Mouse (Mus musculus) layer of hippocampus, adult 9-10 months (tissue): ENCODE results near the gene Cox18.
"Not testable (repeated sequence)": the region's sequence is repeated elsewhere in the genome, so short reads cannot be mapped to it uniquely, and the experiment has no call there.

Experiments used
- DNase-seq: peaks from one replicate; pipeline ENCODE4 v3.0.0; 2022; ENCODE audit warnings: low spot score

The Cox18 gene

DNA sequence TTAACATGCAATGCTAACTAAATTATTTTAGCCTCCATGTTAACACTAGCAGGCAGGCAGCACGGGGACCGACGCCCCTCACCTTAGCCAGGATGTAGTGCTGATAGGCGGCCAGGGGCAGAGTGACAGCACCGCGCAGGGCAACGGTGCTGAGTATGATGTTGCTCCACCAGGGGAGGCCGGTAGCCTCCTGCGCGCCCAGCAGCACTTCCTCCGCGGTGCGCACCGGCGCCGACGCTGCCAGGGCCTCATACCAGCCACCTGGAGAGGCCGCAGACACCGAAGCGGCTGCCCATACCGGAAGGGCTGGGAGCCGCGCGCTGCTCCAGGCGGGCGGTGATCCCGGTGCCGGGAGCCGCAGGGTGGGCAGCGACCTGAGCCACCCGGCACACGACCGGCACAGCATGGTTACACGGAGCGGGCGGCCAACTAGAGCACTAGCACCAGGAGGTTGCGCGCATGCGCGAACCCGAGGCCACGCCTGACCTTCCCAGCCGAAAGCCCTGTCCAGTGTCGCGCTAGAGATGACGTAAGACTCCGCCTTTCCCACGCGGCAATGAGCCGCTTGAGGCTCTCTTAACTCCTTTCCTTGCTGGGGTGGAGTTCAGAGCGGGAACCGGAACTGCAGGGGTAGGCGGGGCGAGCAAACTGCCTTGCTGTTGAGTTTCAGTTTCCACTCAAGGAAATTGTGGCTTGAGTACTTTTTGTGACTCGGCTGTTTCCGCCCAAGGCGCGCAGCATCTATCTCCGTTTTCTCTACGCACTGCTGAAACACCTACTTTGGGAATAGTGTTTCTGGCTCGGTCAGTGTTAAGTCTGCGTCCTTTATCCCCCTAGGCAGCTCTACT is at the start of gene Cox18:
Gene Cox18, minus strand, starts transcription at position 468 of the 848 bp plus-strand sequence.
- peak; percentile 95 for DNase-seq

- DNase-seq, result not testable (repeated sequence)
Observed at GRCm38 (mm10) chr5:90262230-90262629, 38.4 kb upstream of the Cox18 start.

GRCm38 (mm10) chr5:90257023-90257422 is 33.2 kb upstream of the Cox18 start:
- DNase-seq, result no peak

DNA sequence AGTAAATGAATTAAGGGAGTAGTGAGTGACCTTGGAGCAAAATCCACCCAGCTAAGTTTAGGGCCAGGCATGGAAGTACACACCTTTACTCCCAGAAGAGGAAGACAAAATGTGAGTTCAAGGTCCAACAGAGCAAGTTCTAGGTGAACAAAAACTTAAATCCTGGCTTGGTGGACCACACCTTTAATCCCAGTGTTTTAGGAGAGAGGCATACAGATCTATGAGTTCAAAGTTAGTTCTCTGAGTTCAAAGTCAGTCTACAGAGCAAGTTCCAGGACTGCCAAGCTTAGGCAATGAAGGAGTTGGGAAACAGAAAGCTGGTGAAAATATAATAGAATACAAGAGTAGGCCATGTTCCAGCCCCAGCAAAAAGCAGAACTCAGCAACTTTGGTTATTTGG is 23.7 kb upstream of the Cox18 start:
- DNase-seq, result no peak

DNA sequence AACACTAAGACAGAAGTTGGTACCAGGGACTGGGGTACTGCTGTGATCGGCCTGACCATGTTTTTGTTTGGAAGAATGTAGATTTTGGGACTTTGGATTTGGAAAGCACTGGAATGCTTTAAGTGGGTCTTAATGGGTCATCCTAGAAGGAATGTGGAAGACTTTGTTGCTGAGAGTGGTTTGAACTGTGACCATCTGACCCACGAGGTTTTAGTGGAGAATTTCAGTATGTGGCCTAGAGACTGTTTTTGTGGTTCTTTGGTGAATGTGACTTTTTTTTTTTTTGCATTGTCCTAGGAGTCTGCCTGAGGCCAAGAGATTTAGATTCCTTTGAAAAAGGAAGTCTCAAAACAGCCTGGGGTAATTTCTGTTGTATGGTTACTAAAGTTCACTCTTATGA is 23.2 kb upstream of the Cox18 start:
- DNase-seq, result no peak

DNA sequence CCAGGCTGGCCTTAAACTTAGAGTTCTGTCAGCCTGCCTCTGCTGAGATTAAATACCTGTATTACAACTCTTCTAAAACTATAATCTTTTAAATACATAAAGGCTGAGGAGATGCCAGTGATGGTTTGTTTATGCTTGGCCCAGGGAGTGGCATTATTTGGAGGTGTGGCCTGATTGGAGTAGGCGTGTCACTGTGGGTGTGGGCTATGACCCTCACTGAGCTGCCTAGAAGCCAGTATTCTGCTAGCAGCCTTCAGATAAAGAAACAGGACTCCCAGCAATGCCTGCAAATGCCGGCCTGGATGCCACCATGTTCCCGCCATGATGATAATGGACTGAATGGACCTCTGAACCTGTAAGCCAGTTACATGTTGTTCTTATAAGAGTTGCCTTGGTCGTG is 22.8 kb upstream of the Cox18 start:
- DNase-seq, result no peak

- no peak for DNase-seq
Observed at GRCm38 (mm10) chr5:90245416-90245815, 21.6 kb upstream of the Cox18 start.

- no peak for DNase-seq
Observed at GRCm38 (mm10) chr5:90235217-90235616, 11.4 kb upstream of the Cox18 start.

DNA sequence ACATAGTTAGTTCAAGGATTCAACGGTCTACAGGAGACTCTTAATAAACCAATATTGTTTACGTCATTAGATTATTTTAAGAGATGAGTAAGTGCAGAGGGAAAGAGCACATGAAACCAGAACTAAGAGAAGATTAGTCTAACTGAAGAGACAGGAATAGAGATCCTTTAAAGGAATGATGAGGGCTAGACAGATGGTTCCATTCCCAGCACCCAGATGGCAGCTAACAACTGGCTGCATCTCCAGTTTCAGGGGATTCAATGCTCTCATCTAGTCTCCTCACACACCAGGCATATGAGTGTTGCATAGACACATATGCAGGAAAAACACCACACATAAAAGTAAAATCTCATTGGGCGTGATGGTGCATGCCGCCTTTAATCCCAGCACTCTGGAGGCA is 9.5 kb upstream of the Cox18 start:
- DNase-seq, result no peak

GRCm38 (mm10) chr5:90229760-90230159 is 6.0 kb upstream of the Cox18 start:
- no peak for DNase-seq

GRCm38 (mm10) chr5:90226696-90227095 is 2.9 kb upstream of the Cox18 start:
- no peak for DNase-seq

DNA sequence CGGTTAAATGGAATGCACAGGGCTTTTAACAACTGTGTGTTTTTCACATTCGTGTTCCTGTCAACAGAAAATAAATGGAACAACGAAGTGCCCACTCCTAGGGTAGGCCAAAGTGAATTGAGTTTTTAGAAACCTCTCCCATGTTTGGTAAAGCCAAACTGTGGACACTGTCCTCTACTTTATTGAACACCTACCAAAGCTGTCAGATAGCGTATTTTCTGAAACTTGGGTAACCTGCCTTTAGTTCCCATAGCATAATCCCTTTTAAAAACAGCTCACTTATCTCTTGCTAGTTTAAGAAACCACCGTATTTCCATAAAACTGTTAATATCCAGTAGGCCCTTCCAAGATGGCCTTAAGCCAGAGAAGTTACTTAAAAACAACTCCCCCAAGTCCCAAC is 929 bp upstream of the Cox18 start:
- no peak for DNase-seq

DNA sequence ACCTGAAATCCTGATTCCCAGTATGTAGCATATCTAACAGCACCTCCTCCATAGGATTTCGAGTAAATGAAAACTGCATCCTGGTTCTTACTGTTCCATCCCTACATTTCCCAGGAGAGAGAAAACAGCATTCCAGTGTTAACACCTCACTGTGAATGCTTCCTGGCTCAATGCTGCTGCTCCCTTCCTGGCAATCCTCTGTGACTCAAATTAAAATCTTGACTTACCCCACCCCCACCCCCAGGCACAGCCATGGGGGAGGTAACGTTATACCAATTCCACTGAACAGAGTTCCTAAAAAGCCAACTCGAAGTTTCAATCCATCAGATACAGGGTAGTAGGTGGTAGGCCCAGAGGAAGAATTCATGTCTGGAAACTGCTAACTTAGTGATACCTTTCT is 864 bp downstream of the Cox18 start:
- DNase-seq, result no peak

DNA sequence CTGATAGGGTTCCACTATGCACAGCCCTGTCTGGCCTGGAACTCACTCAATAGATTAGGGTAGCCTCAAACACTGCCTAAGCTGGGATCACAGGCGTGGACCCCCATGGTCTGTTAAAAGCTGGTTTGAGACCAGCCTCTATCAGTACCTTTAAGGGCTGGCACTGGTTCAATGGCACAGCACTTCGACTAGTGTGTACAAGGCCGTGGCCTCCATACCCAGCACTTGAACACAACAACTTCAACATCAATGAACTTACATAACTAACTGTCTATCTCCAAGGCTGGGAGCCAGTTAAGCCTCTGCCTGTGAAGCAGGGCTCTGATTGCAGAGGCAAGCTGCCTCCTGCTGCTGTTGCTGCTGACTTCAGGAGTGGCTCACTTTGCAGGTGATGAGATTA is 6.0 kb downstream of the Cox18 start:
- DNase-seq, result no peak

- no peak for DNase-seq
Observed at GRCm38 (mm10) chr5:90217226-90217625, 6.6 kb downstream of the Cox18 start.

GRCm38 (mm10) chr5:90213356-90213755 is 10.4 kb downstream of the Cox18 start:
- no peak for DNase-seq

GRCm38 (mm10) chr5:90203168-90203567 is 20.6 kb downstream of the Cox18 start:
- DNase-seq, result no peak

- DNase-seq, result no peak
Observed at GRCm38 (mm10) chr5:90202447-90203117, 21.2 kb downstream of the Cox18 start.

DNA sequence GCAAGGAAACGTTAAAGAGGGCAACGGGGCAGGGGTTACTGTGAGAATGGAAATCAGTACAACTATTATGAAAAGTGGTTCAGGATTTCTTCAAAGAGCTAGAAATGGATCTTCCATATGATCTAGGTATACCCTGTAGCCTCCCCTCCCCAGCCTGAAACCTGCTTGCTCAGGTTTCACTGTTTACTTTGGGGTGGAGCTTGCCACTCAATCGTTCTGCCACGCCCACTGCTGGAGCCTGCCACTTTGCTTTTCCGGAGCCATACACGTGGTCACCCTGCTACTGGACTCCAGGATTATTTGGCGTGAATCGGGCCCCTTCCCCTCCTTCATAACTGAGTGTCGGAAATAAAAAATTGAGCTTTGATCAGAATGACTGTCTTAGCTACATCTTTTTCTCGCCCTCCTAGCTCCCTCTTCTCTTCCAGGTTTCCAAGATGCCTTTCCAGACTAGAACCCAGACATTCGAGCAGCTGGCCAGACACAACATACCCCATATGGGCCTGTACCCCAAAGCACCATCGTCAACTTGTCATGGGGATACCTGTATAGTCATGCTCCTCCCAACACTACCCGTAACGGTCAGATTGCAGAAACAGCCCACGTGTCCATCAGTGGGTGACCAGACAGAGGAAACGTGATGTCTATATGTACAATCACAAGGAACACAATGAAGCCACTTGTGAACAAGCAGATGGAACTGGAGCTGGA is 23.7 kb downstream of the Cox18 start:
- no peak for DNase-seq

DNA sequence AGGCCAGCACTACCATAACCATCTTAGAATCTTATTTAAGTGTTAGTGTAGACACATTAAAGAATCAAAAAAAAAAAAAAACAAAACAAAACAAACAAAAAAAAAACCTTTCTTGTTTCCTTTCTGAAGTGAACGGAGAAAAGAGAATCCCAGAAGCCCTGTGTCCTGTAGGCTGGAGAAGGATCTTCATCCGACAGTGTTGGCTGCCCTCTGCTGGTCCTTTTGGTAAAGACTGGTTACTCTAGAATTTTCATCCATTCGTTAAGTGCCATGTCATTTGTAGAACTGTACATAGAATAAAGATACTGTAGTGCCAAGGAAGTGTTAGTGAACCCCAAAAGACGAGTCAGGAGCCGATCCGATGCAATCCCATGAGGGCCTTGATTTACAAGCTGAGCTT is 29.0 kb downstream of the Cox18 start:
- peak; percentile 35 for DNase-seq

GRCm38 (mm10) chr5:90182782-90183181 is 41.0 kb downstream of the Cox18 start:
- DNase-seq, result no peak

GRCm38 (mm10) chr5:90179094-90179493 is 44.7 kb downstream of the Cox18 start:
- no peak for DNase-seq

DNA sequence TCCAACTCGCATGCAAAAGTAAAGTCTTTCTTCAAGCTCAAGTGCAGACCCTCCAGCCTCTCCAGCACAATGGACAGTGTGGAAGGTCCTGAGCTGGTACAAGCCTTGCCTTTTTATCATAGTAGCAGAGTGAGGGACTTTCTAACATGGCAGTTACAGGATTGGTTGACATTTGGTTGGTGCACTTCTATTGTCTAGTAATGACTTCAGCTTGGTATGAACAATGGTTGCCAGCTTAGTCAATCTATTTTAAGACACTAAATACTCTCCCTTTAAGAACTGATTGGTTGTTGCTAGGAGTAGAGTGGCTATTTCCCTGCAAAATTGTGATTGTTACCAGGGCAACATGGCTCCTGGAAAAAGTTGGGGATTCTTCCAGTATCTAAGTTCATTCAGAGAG is 45.7 kb downstream of the Cox18 start:
- DNase-seq, result no peak
